Mouse (Mus musculus): Measurements from ENCODE around the gene Nipsnap2. TPM values are rescaled to one million over a fixed set of nuclear protein-coding genes. Genes with fewer than 3 reads are reported as not detected.
A peak's percentile ranks its signal among the peaks of the same experiment; 100 is the strongest.
"Not testable (repeated sequence)": the region's sequence is repeated elsewhere in the genome, so short reads cannot be mapped to it uniquely, and the experiment has no call there.

The Nipsnap2 gene
- polyA plus RNA-seq (2015; fragmentation: Nextera tagmentation; extraction: Ambion mirVana): 84.1 and 94.5 TPM in 2 replicates

DNA sequence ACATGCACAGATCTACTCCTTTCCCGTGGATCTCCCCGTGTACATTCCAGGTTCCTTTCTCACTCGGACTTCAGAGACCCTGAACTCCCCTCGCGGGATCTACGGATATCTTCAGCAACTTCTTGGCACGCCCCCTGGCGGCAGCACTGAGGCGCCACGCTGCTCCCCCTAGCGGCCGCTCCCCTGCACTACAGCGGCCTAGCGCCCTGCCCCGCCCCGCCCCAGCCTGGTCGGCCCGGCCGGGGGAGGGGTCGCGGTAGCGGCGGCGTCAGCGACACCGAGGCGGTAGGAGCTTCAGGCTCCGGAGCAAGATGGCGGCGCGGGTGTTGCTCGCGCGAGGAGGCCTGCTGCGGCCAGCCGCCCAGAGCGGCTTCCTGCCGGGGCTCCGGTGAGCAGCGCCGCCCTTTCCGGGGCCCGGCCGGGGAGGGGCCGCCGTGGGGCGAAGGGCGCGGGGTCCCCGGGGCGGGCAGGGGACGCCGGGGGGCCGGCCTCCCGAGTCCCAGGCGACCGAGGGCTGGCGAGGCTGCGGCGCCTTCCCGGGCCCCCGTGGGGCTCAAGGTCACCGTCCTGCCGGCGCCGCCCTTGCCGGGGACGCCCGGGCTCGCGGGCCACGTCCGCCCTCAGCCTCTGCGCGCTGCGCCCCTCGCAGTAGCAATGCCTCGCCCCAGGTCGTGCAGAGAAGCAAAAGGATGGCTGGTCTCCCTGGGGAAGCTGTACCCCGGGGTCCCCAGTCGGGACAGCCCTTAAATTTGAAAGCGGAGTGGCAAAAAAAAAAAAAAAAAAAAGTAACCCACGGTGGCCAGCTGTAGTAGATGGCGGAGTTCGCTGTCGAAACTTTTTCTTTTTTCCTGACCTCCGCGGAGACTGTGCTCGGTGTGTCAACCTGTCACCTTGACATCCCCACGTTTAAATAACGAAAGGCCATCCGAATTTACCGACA is at the start of gene Nipsnap2:
Nipsnap2 (plus strand) TSS at position 230 of the 940 bp plus-strand sequence.
- H3K9me3 ChIP-seq: no peaks in the 10 kb centered on the region
- H3K27me3 ChIP-seq: no peaks in the 10 kb centered on the region
- peak within 1 kb of the TSS; percentile 95 for H3K27ac ChIP-seq
- H3K4me2 ChIP-seq (replicated peaks): peak within 1 kb of the TSS; percentile 53
- H3K4me1 ChIP-seq (replicated peaks): peaks cover 30% of the 10 kb centered on the region
- ATAC-seq: peak; percentile 95
- peak within 1 kb of the TSS; percentile 85 for H3K4me3 ChIP-seq (replicated peaks)
- peaks cover 2% of the 10 kb centered on the region for H3K36me3 ChIP-seq
- WGBS: under 1% methylated on average over 74 of the region's 93 CpGs
- H3K9ac ChIP-seq (replicated peaks): peak within 1 kb of the TSS; percentile 97

DNA sequence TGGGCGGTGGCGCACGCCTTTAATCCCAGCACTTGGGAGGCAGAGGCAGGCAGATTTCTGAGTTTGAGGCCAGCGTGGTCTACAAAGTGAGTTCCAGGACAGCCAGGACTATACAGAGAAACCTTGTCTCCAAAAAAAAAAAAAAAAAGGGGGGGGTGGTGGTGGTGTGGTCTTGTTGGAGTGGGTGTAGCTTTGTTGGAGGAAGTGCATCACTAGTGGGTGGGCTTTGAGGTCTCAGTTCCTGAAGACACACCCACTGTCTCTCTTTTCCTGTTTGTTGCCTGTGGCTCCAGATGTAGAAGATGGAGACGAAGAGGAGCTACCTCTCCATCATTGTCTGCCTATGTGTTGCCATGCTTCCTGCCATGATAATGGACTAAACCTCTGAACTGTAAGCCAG is 39.7 kb upstream of the Nipsnap2 start:
- 92% methylated on average over 5 of the region's 5 CpGs for WGBS
- not testable (repeated sequence) for H3K36me3 ChIP-seq

DNA sequence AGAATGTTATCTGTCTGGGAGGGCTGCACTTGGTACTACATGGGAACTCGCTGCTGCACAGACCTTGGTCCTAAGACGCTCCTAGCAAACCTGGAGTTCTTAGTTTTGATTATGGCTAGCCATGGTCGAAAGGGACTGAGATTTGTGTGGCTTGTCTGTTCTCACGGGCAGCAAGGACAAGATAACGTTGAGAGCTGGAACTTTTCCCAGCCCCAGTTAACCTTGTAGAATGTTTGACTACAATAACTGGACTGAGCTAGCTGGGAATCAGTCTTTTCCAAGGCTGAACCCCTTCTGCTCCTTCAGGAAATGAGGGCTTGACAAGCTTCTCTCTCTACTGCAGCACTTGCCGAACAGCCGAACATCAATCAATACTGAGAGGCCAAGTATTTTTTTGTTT is 37.2 kb upstream of the Nipsnap2 start:
- no peaks in the 10 kb centered on the region for H3K4me1 ChIP-seq (replicated peaks)
- H3K9ac ChIP-seq (replicated peaks): no peak overlapping the region
- H3K4me2 ChIP-seq (replicated peaks): no peak overlapping the region
- H3K9me3 ChIP-seq: no peaks in the 10 kb centered on the region
- no peaks in the 10 kb centered on the region for H3K27me3 ChIP-seq
- 89% methylated on average over 7 of the region's 7 CpGs for WGBS
- H3K36me3 ChIP-seq: no peaks in the 10 kb centered on the region
- H3K4me3 ChIP-seq (replicated peaks): no peak overlapping the region
- ATAC-seq: no peak
- no peak overlapping the region for H3K27ac ChIP-seq

More for the DNA sequence above, 39.7 kb upstream of the Nipsnap2 start:
- not testable (repeated sequence) for H3K9ac ChIP-seq (replicated peaks); H3K4me3 ChIP-seq (replicated peaks); H3K9me3 ChIP-seq; H3K4me2 ChIP-seq (replicated peaks); H3K27me3 ChIP-seq; H3K27ac ChIP-seq; ATAC-seq; H3K4me1 ChIP-seq (replicated peaks)

DNA sequence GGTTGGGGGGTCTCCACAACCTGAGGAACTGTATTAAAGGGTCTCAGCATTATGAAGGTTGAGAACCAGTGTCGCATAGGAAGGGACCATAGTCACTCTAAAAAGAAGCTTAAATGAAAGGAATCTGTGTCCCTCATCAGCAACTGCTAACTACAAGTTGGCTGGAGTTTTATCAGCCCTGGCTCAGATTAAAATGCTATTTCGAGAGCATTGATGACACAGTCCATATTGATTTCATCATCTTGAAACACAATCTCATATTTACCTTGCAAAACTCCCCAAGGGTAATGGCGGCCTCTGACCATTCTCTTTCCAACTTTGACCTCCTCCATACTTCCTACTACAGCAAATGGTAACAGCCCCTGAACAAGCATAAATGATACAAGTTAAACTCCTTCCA is 34.3 kb upstream of the Nipsnap2 start:
- Histone ChIP-seq H3K27me3 (no peaks in the 10 kb centered on the region), H3K4me2 (replicated peaks) (no peak overlapping the region), H3K36me3 (no peaks in the 10 kb centered on the region), H3K9me3 (no peaks in the 10 kb centered on the region), H3K9ac (replicated peaks) (no peak overlapping the region), H3K27ac (no peak overlapping the region), H3K4me3 (replicated peaks) (no peak overlapping the region), H3K4me1 (replicated peaks) (no peaks in the 10 kb centered on the region)
- 85% methylated on average over 3 of the region's 3 CpGs for WGBS
- no peak for ATAC-seq

DNA sequence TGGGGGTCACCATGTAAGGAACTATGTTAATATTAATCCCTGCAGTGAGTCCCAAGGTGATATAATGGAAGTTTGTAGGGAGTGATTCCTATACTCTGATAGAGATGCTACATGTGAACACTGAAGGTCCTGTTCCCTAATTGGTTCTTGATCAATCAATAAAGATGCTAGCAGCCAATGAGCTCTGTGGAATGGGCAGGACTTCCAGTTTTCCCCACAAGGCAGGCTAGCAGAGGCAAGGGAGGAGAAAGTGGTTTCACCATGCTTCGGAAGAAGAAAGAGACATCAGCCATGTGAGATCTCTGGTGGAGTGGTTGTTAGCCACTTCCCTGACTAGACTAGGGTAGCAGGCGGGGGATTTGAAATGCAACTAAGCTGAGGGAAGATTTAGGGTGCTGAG is 24.4 kb upstream of the Nipsnap2 start:
- Histone ChIP-seq H3K36me3 (no peaks in the 10 kb centered on the region), H3K4me1 (replicated peaks) (no peaks in the 10 kb centered on the region), H3K4me3 (replicated peaks) (no peak overlapping the region), H3K9ac (replicated peaks) (no peak overlapping the region), H3K9me3 (no peaks in the 10 kb centered on the region), H3K27me3 (no peaks in the 10 kb centered on the region), H3K27ac (no peak overlapping the region), H3K4me2 (replicated peaks) (no peak overlapping the region)
- 34% methylated on average over 2 of the region's 2 CpGs for WGBS
- ATAC-seq: no peak

DNA sequence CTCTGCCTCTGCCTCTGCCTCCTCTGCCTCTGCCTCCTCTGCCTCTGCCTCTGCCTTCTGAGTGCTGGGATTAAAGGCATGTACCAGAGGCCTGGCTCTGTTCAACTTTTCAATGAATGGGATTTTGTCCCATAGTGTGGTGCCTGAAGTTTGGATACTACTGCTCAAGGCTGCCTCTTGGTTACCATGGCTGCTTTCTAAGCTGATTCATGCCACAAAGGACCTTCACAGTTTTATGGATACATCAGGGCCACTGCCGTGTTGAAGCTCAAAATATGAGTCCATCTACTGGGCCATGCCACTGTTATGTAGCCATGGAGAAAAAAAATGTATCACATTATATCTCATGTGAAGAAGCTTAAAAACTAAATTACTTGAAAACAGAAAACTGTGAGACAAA is 23.2 kb upstream of the Nipsnap2 start:
- Histone ChIP-seq H3K9ac (replicated peaks) (no peak overlapping the region), H3K36me3 (no peaks in the 10 kb centered on the region), H3K9me3 (no peaks in the 10 kb centered on the region), H3K27me3 (no peaks in the 10 kb centered on the region), H3K4me1 (replicated peaks) (no peaks in the 10 kb centered on the region), H3K4me2 (replicated peaks) (no peak overlapping the region), H3K4me3 (replicated peaks) (no peak overlapping the region), H3K27ac (no peak overlapping the region)
- no peak for ATAC-seq
- 79% methylated on average over 1 of the region's 1 CpGs for WGBS

DNA sequence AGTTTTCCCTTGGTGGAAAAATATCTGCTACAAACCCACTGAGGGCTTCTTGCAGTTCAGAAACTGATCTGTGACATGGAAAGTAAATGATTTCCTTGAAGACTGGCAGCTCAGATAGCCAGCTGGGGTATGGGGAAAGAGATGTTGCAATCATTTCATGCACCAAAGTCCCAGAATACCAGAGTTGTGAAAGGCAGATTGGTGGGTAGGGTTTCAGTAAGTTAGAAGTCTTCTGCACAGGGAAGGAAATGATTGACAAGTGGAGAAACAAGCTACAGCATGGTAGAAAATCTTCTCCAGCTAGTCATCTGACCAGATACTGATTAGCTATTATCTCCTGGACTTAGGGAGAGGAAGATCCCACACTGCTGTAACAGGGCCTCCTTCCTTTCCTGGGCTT is 21.5 kb upstream of the Nipsnap2 start:
- Histone ChIP-seq H3K27ac (no peak overlapping the region), H3K4me2 (replicated peaks) (no peak overlapping the region), H3K4me3 (replicated peaks) (no peak overlapping the region), H3K27me3 (no peaks in the 10 kb centered on the region), H3K9me3 (no peaks in the 10 kb centered on the region), H3K4me1 (replicated peaks) (no peaks in the 10 kb centered on the region), H3K9ac (replicated peaks) (no peak overlapping the region), H3K36me3 (no peaks in the 10 kb centered on the region)
- no peak for ATAC-seq

DNA sequence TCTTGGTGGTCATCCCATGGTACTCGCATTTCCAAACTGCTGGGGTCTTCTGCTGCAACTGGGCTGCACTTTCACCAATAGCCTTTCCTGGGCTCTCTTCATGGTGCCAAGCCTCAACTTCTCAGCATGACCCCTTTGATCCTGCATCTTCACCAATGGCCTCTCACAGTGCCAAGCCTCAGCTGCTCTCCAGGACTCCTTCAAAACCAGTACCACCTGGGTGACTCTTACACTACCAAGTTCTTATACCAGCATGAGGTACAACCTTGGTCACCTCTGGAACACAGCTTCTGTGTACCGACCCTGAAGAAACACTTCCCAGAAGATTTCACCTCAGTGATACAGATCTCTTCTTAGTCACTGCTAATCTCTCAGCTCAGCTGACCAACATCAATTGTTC is 16.5 kb upstream of the Nipsnap2 start, which contains the start of gene Sept14:
Sept14 (minus strand) TSS at position 101 of the 400 bp plus-strand sequence.
- no peak within 1 kb of the TSS for H3K4me2 ChIP-seq (replicated peaks)
- H3K4me1 ChIP-seq (replicated peaks): no peaks in the 10 kb centered on the region
- H3K27me3 ChIP-seq: no peaks in the 10 kb centered on the region
- no peak within 1 kb of the TSS for H3K4me3 ChIP-seq (replicated peaks)
- H3K9ac ChIP-seq (replicated peaks): no peak within 1 kb of the TSS
- 64% methylated on average over 2 of the region's 2 CpGs for WGBS
- no peak within 1 kb of the TSS for H3K27ac ChIP-seq
- no peak for ATAC-seq
- no peaks in the 10 kb centered on the region for H3K36me3 ChIP-seq
- no peaks in the 10 kb centered on the region for H3K9me3 ChIP-seq

DNA sequence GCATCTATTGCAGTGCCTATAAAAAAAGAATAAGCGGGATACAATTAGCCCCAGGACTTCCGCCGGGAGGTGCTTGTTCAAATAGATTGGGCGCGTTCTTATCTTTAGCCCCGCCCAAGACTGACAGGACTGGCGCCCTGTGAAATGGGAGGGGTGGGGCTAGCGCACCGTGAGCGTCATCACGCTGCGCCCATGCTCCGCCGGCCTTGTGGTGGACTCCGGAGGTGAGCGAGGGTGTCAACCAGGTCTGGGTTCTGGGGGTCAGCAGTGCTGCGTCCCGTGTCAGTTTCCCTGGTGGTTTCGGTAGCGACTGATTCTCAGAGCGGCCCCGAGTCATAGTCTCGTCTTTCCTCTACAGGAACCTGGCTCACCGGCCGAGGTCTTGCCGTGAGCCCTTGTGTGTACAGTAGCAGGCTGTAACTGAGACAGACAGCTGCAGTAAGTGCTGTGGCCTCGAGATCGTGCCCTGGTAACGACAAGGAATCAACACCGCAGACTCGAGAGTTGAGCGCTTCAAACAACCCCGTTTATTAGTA is 9.5 kb upstream of the Nipsnap2 start, which contains the start of gene Mrps17:
Mrps17 (plus strand) TSS at position 172 of the 536 bp plus-strand sequence.
- Histone ChIP-seq H3K9ac (replicated peaks) (peak within 1 kb of the TSS; percentile 76), H3K27ac (peak within 1 kb of the TSS; percentile 40; the same call in 1 of the 2 replicates), H3K4me2 (replicated peaks) (peak within 1 kb of the TSS; percentile 64), H3K4me3 (replicated peaks) (peak within 1 kb of the TSS; percentile 76), H3K4me1 (replicated peaks) (peaks cover 10% of the 10 kb centered on the region), H3K36me3 (peaks cover 37% of the 10 kb centered on the region), H3K27me3 (no peaks in the 10 kb centered on the region), H3K9me3 (no peaks in the 10 kb centered on the region)
- peak; percentile 98 for ATAC-seq
- under 1% methylated on average over 33 of the region's 33 CpGs for WGBS

DNA sequence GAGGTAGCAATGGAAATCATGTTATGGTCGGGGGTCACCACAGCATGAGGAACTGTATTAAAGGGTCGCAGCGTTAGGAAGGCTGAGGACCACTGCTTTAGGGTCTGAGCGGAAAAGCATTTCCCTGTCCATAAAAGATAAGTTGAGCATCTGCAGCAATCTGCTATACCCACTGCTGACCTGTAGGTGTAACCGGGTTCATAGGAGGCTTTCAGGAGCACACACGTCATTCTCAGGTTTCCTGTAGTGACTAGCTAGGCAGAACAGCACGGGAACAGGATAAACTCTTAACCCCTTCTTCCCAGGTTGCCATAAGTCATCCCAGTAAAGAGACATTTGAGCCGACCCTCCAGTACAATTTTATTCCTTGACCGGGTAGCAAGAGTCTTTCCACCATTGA is 7.8 kb upstream of the Nipsnap2 start:
- Histone ChIP-seq H3K4me1 (replicated peaks) (peaks cover 10% of the 10 kb centered on the region), H3K36me3 (peaks cover 37% of the 10 kb centered on the region), H3K27ac (no peak overlapping the region), H3K4me2 (replicated peaks) (no peak overlapping the region), H3K9ac (replicated peaks) (no peak overlapping the region), H3K27me3 (no peaks in the 10 kb centered on the region), H3K9me3 (no peaks in the 10 kb centered on the region), H3K4me3 (replicated peaks) (no peak overlapping the region)
- 88% methylated on average over 9 of the region's 9 CpGs for WGBS
- ATAC-seq: no peak

DNA sequence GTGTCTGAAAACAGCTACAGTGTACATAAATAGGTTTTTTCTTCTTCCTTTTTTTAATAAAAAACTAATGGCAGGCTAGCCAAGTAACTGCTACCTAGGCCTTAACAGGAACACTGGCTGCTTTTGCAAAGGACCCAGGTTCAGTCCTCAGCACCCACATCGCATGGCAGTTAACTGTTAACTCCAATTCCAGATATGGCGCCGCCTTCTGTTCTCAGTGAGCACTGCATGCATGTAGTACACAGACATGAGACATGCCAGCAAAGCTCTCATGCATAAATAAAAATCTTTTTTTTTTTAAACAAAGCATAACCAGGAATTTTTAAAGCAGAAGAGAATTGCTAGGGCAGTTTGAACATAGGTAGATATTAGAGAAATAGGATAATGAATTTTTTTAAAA is 4.7 kb upstream of the Nipsnap2 start:
- no peak for ATAC-seq

DNA sequence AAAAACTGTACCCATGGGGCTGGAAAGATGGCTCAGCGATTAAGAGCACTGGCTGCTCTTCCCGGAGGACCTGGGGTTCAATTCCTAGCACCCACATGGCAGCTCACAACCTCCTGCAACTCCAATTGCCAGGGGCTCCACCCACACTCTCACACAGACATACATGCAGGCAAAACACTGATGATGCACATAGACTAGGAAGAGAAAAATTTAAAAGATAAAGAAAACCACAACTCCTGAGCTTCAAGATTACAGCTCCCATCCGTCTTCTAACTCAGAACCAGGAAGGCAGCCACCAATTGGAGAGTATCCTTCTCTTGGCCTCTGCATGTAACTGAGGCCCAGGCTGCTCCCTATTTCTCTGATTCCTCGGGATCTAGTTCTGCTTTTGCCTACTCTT is 595 bp upstream of the Nipsnap2 start:
- H3K27ac ChIP-seq: no peak overlapping the region
- no peaks in the 10 kb centered on the region for H3K9me3 ChIP-seq
- H3K4me1 ChIP-seq (replicated peaks): peaks cover 27% of the 10 kb centered on the region
- peak overlapping the region; percentile 30; the same call in 1 of the 2 replicates for H3K4me2 ChIP-seq (replicated peaks)
- H3K9ac ChIP-seq (replicated peaks): no peak overlapping the region
- peaks cover 10% of the 10 kb centered on the region for H3K36me3 ChIP-seq
- H3K4me3 ChIP-seq (replicated peaks): peak overlapping the region; percentile 85
- ATAC-seq: no peak; the same call in 1 of the 2 replicates
- WGBS: 55% methylated on average over 4 of the region's 4 CpGs
- H3K27me3 ChIP-seq: no peaks in the 10 kb centered on the region

More for the DNA sequence above, 4.7 kb upstream of the Nipsnap2 start:
- WGBS: 88% methylated on average over 3 of the region's 3 CpGs
- no peak overlapping the region for H3K4me3 ChIP-seq (replicated peaks)
- H3K9me3 ChIP-seq: no peaks in the 10 kb centered on the region
- H3K36me3 ChIP-seq: peaks cover 37% of the 10 kb centered on the region
- H3K9ac ChIP-seq (replicated peaks): no peak overlapping the region
- no peak overlapping the region for H3K27ac ChIP-seq
- no peaks in the 10 kb centered on the region for H3K27me3 ChIP-seq
- H3K4me1 ChIP-seq (replicated peaks): peaks cover 10% of the 10 kb centered on the region
- no peak overlapping the region for H3K4me2 ChIP-seq (replicated peaks)

All from midbrain, embryonic 13.5 days (tissue).